11 mouse cellular contexts compared by ENCODE assay signal in the genomic region with DNA sequence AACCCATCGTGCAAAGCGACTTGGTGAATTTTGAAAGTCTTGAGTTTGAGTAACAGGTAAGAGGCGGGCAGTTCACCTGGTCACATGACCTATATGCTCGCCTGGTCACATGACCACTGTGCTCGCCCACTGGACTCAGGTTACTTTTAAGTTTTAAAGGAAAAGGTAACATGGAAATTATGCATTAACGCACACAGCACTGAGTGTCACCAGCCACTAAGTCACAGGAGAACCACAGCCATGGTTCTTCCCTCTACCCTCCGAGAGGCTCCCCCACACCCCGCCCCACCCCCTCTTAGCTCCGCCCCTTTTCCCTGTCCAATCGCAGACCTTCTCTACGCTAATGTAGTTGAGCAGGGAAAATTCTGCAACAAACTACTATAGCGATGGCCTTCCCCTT. TPM values are rescaled to one million over a fixed set of nuclear protein-coding genes. Genes with fewer than 3 reads are reported as not detected.
A peak's percentile ranks its signal among the peaks of the same experiment; 100 is the strongest.
DNase-seq lines count a peak whose midpoint lies in the region; ATAC-seq and TF ChIP-seq lines count a peak whose summit lies in the region.
"Had no signal": no experiment of that assay in that cellular context is flagged by ENCODE, and none has a peak within 500 bp of the region (broad histone marks: within the 10 kb centered on the region; RNA-seq: fewer than 3 reads in every experiment).

No protein-coding gene starts in this region.

- ATAC-seq in kidney, postnatal 0 days (replicated peaks; ENCODE audit: low FRiP score, low read depth): no peak
- ATAC-seq in midbrain, embryonic 13.5 days: no peak
- ATAC-seq in erythroid progenitor cell, adult 5-6 weeks (replicated peaks; ENCODE audit: low FRiP score, poor library complexity, severe bottlenecking): no peak

- intact Hi-C loops in heart, postnatal 14 days (cut with DNase I): no loop called here
- intact Hi-C loops in left cerebral cortex, postnatal 14 days (cut with DNase I): no loop called here

- H3K27ac ChIP-seq in heart, embryonic 10.5 days: no peak overlapping the region
- no peak overlapping the region for H3K27ac ChIP-seq in embryonic facial prominence, embryonic 10.5 days (replicated peaks)
- H3K27ac ChIP-seq in kidney, postnatal 0 days: no peak overlapping the region
- no peak overlapping the region for H3K27ac ChIP-seq in midbrain, embryonic 13.5 days
- no peak overlapping the region for H3K27ac ChIP-seq in cerebellum, adult 2 months (ENCODE audit: insufficient read depth, low read length)

- H3K4me1 ChIP-seq in heart, embryonic 10.5 days: no peaks in the 10 kb centered on the region
- H3K4me1 ChIP-seq in embryonic facial prominence, embryonic 10.5 days: no peaks in the 10 kb centered on the region
- no peaks in the 10 kb centered on the region for H3K4me1 ChIP-seq in kidney, postnatal 0 days (replicated peaks; ENCODE audit: insufficient read depth, low read length)
- no peaks in the 10 kb centered on the region for H3K4me1 ChIP-seq in midbrain, embryonic 13.5 days (replicated peaks)
- H3K4me1 ChIP-seq in cerebellum, adult 2 months (ENCODE audit: control insufficient read depth, insufficient read depth, low read length): no peaks in the 10 kb centered on the region

- H3K4me3 ChIP-seq in heart, embryonic 10.5 days: peak overlapping the region; percentile 43
- H3K4me3 ChIP-seq in embryonic facial prominence, embryonic 10.5 days: peak overlapping the region; percentile 48
- 0 out of 2 replicates have a peak overlapping the region, but pooled peaks have one; percentile 2 for H3K4me3 ChIP-seq in kidney, postnatal 0 days (replicated peaks; ENCODE audit: low read depth, low read length)
- H3K4me3 ChIP-seq in midbrain, embryonic 13.5 days (replicated peaks): peak overlapping the region; percentile 16
- H3K4me3 ChIP-seq in cerebellum, adult 2 months (replicated peaks; ENCODE audit: insufficient read depth, low read depth, low read length): no peak overlapping the region

- TF ChIP-seq CTCF in kidney, postnatal 0 days (IDR thresholded peaks at IDR 0.05; ENCODE audit: low read depth): no peak
- TF ChIP-seq CTCF in cerebellum, adult 2 months (IDR thresholded peaks at IDR 0.05; ENCODE audit: borderline replicate concordance, insufficient read depth, low read depth, low read length): no peak

- peak overlapping the region; percentile 8; the same call in 1 of the 2 replicates for H3K4me2 ChIP-seq in kidney, postnatal 0 days (ENCODE audit: low read length)
- H3K4me2 ChIP-seq in midbrain, embryonic 13.5 days (replicated peaks): no peak overlapping the region; the same call in 1 of the 2 replicates

- DNase-seq in heart, embryonic 10.5 days (ENCODE audit: low spot score): no peak
- DNase-seq in heart, postnatal 14 days: no peak
- DNase-seq in embryonic facial prominence, embryonic 10.5 days (ENCODE audit: low spot score): peak; percentile 35
- DNase-seq in kidney, postnatal 0 days (ENCODE audit: low spot score): no peak
- DNase-seq in left cerebral cortex, postnatal 14 days (ENCODE audit: low spot score in 2 of 2): no peak
- DNase-seq in cerebellum, adult 2 months: no peak

- H3K27me3 ChIP-seq in heart, embryonic 10.5 days (ENCODE audit: insufficient read depth, poor library complexity, severe bottlenecking): 0 out of 2 replicates have a peak, but pooled peaks cover 5% of the 10 kb centered on the region
- peaks cover 6% of the 10 kb centered on the region; the same call in 1 of the 2 replicates for H3K27me3 ChIP-seq in embryonic facial prominence, embryonic 10.5 days (replicated peaks; ENCODE audit: low read depth, poor library complexity, severe bottlenecking)
- no peaks in the 10 kb centered on the region for H3K27me3 ChIP-seq in kidney, postnatal 0 days (ENCODE audit: insufficient read depth, low read length)
- H3K27me3 ChIP-seq in midbrain, embryonic 13.5 days: peaks cover 29% of the 10 kb centered on the region
- no peaks in the 10 kb centered on the region for H3K27me3 ChIP-seq in cerebellum, adult 2 months (ENCODE audit: control insufficient read depth, insufficient read depth, low read length)

- H3K9me3 ChIP-seq in heart, embryonic 10.5 days: no peaks in the 10 kb centered on the region
- no peaks in the 10 kb centered on the region for H3K9me3 ChIP-seq in embryonic facial prominence, embryonic 10.5 days
- H3K9me3 ChIP-seq in kidney, postnatal 0 days (replicated peaks; ENCODE audit: low read length): no peaks in the 10 kb centered on the region
- H3K9me3 ChIP-seq in midbrain, embryonic 13.5 days: no peaks in the 10 kb centered on the region

- H3K36me3 ChIP-seq in heart, embryonic 10.5 days: no peaks in the 10 kb centered on the region
- H3K36me3 ChIP-seq in embryonic facial prominence, embryonic 10.5 days (replicated peaks): no peaks in the 10 kb centered on the region
- no peaks in the 10 kb centered on the region for H3K36me3 ChIP-seq in kidney, postnatal 0 days (ENCODE audit: insufficient read depth, low read length)
- no peaks in the 10 kb centered on the region for H3K36me3 ChIP-seq in midbrain, embryonic 13.5 days

- WGBS in heart, embryonic 10.5 days: 34% methylated on average over 12 of the region's 12 CpGs
- 44% methylated on average over 12 of the region's 12 CpGs for WGBS in embryonic facial prominence, embryonic 10.5 days
- WGBS in kidney, postnatal 0 days: 37% methylated on average over 12 of the region's 12 CpGs
- 39% methylated on average over 12 of the region's 12 CpGs for WGBS in midbrain, embryonic 13.5 days
- WGBS in cerebellum, adult 2 months: 46% methylated on average over 12 of the region's 12 CpGs

- H3K9ac ChIP-seq in kidney, postnatal 0 days (ENCODE audit: low read depth, low read length): no peak overlapping the region
- H3K9ac ChIP-seq in midbrain, embryonic 13.5 days (replicated peaks): no peak overlapping the region

- TF ChIP-seq POLR2A in cerebellum, adult 2 months (IDR thresholded peaks at IDR 0.05; ENCODE audit: borderline replicate concordance, insufficient read depth, low read length): no peak

RNA-seq across cellular contexts. Expression of gene Topaz1, which starts 13.9 kb away (rescaled TPM):
- 0.10 and 0.18 TPM in 2 replicates for polyA plus RNA-seq in heart, embryonic 10.5 days (2016; fragmentation: Nextera tagmentation; extraction: Ambion mirVana)
- not detected for total RNA-seq in heart, postnatal 14 days (2021)
- not detected in 2 replicates for polyA plus RNA-seq in embryonic facial prominence, embryonic 10.5 days (2016; fragmentation: Nextera tagmentation; extraction: Ambion mirVana)
- polyA plus RNA-seq in kidney, postnatal 0 days (2015; fragmentation: Nextera tagmentation; extraction: Ambion mirVana): not detected in 2 replicates
- not detected in 2 replicates for polyA plus RNA-seq in midbrain, embryonic 13.5 days (2015; fragmentation: Nextera tagmentation; extraction: Ambion mirVana)
- total RNA-seq in erythroid progenitor cell, adult 5-6 weeks (2015; ENCODE audit: low replicate concordance): not detected in 2 replicates
- 0.13 TPM in 1 of 2 replicates, not detected in the other for total RNA-seq in erythroid progenitor cell, adult 5-6 weeks (2017; ENCODE audit: low replicate concordance)
- total RNA-seq in left cerebral cortex, postnatal 14 days (2021): not detected
- 0.02 TPM in 1 of 2 replicates, not detected in the other for polyA plus RNA-seq in cerebellum, adult 2 months (2012; rRNA removed)
- total RNA-seq: common myeloid progenitor, adult 5-6 weeks; left cerebral cortex, postnatal 25 days had no signal
- polyA plus RNA-seq: spleen, adult 2 months had no signal
